Mouse (Mus musculus) adrenal gland, adult 8-10 months (tissue): ENCODE measurements around the gene Hyal4. TPM values are rescaled to one million over a fixed set of nuclear protein-coding genes. Genes with fewer than 3 reads are reported as not detected.

Source experiments
- DNase-seq: peaks from one replicate; pipeline ENCODE4 v3.0.0; 2022
- total RNA-seq, 4 experiments: library from RNA; stranded (reverse); gene quantifications; 2 replicates each; pipeline ENCODE4 v1.2.4; 2022

The Hyal4 gene
- total RNA-seq, result not detected

- no peak for DNase-seq
These were observed at the start of gene Hyal4 for GRCm38 (mm10) chr6:24748029-24748428. Hyal4 (plus strand) TSS chr6:24748329.

- no peak for DNase-seq
These were observed 41.0 kb upstream of the Hyal4 start for GRCm38 (mm10) chr6:24707090-24707489.

DNA sequence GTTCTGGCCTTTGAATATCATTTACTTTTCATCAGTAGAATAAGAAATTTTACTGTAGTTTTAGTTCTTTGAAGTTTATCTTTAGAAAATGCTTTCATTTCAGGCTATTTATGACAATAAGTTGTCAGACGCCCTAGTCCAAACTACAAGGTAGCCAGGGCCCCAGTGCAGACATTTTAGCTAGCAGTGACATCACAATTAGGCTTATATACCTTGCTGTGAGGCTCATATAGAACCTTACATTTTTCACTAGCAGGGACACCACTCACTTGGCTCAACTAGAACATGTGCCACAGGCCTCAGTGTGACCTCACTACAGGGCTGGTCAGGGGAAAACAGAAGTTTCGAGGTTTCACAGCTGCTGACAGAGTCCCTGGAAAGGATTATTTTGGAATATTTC is 40.6 kb upstream of the Hyal4 start:
- DNase-seq, result no peak

- no peak for DNase-seq
These were observed 26.6 kb upstream of the Hyal4 start for GRCm38 (mm10) chr6:24721317-24722099.

DNA sequence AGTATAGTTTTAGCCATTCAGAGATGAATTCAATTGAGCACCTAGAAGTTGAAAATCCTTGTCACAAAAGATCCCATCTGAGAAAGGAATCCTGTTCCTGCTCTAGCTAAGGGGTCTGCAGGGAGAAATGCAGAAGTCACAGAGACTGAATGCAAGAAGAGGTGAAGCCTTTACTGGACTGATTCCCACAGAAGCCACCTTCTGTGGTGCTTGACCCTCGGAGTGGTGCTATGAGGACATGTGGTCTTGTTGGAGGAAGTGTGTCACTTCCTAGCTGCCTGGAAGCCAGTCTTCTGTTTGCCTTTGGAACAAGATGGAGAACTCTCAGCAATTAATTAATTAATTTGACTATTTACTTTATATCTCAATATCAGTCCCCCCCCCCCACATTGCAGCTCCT is 20.0 kb upstream of the Hyal4 start:
- no peak for DNase-seq

DNA sequence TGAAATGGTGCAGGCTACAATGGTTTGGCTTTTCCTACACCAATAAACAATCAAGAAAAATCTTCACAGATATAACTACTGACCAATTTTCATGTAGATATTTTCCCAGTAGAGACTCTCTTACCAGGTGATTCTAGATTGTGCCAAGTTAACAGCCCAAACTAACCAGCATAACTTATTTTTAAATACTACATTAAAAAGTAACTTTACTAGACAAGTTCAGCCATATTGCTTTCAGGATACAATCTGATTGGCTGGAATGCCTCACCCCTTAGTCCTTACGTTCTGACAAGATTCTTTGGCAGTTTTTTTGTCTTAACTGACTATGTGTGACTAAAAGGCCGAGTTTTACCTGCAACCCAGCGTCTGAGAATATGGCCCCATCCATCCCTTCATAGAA is 15.2 kb upstream of the Hyal4 start, which contains the start of gene Hyal6:
TSS of gene Hyal6 (plus strand) at position 301 of the 400 bp plus-strand sequence.
- DNase-seq, result no peak

- no peak for DNase-seq
These were observed 13.6 kb upstream of the Hyal4 start for GRCm38 (mm10) chr6:24734565-24734964.

- DNase-seq, result no peak
These were observed 11.2 kb downstream of the Hyal4 start for GRCm38 (mm10) chr6:24759281-24759680.

DNA sequence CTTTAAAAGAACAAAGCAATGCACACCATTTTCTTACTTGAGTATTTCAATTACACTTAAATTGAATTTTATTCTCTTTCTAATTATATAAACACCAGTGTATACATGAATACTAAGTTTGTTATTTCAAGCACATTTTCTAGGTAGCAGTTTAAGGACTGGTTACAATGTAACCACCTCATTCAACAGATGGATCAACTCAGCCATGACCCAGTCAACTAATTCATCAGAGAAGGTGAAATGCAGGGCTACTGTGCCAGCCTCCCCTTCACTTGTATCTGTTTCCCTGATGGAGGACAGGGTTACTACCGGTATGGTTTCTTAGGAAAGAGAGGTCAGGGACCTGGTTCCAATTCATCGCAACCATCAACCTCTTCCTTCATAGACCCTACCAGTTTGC is 18.1 kb downstream of the Hyal4 start:
- no peak for DNase-seq

- DNase-seq, result no peak
These were observed 31.1 kb downstream of the Hyal4 start for GRCm38 (mm10) chr6:24779182-24779581.

GRCm38 (mm10) chr6:24790888-24791287 is 42.8 kb downstream of the Hyal4 start, which contains the start of gene Spam1:
Spam1 (plus strand) TSS chr6:24791188.
- no peak for DNase-seq

Other genes starting within 250 kb of the Hyal4 start
- gene Iqub, start 233.3 kb upstream of the Hyal4 start, total RNA-seq, result under 1 TPM in 3 of 4 experiments, not detected in 1; 0.19 to 0.37 (median 0.28) TPM
- gene Ndufa5, start 220.3 kb upstream of the Hyal4 start, total RNA-seq, result 100 to 1,000 TPM; 163 to 261 (median 198) TPM
- gene Asb15, start 220.2 kb upstream of the Hyal4 start, total RNA-seq, result not detected
- under 1 TPM in 1 of 4 experiments, not detected in 3; 0.35 TPM for gene Lmod2, start 150.6 kb upstream of the Hyal4 start, total RNA-seq
- 10 to 100 TPM; 58.4 to 74.0 (median 63.4) TPM for gene Wasl, start 83.3 kb upstream of the Hyal4 start, total RNA-seq
- not detected for gene Hyal6, start 15.1 kb upstream of the Hyal4 start, total RNA-seq
- not detected for gene Spam1, start 42.9 kb downstream of the Hyal4 start, total RNA-seq
- gene Hyal5, start 109.7 kb downstream of the Hyal4 start, total RNA-seq, result not detected
- gene Tmem229a, start 208.0 kb downstream of the Hyal4 start, total RNA-seq, result under 1 TPM; 0.15 to 0.37 (median 0.28) TPM